Mouse (Mus musculus): ENCODE measurements around the gene 4931428F04Rik. TPM values are rescaled to one million over a fixed set of nuclear protein-coding genes. Genes with fewer than 3 reads are reported as not detected.

The 4931428F04Rik gene
- polyA plus RNA-seq (2016; fragmentation: Nextera tagmentation; extraction: Ambion mirVana): 63.2 and 74.0 TPM in 2 replicates

DNA sequence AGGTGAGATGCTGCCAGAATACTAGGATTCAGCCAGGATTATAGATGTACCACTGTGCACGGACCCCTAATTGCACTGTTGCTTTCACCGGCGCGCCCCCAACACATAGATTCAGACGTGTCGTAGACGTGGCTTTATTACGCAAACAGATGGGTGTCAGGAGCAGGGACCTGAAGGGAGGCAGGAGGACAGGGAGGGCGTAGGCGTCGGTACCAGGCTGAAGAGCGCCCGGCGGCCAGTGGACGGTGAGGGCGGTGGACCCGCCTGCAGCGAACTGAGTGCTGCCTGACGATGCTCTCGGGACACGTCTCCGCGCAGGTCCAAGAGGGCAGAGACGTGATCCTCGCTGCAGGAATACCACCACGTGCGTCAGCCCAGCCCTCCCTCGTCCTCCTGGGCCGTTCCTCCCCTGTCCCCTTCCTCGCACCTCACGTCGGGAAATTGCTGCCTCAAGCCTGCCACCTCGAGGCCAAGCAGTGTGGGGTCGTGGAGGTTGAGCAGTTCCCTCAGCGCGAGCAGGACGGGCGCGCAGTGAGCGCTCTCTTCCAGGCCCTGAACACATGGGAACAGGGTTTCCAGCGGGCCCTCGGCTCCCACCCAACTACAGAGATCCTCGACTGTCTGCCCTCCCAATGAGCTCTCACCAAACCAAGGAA lies at the start of gene 4931428F04Rik:
4931428F04Rik (minus strand) TSS at position 60 of the 656 bp plus-strand sequence.
- Histone ChIP-seq H3K27me3 (peaks cover 32% of the 10 kb centered on the region), H3K4me1 (peaks cover 50% of the 10 kb centered on the region)
- 3% methylated on average over 39 of the region's 43 CpGs for WGBS

DNA sequence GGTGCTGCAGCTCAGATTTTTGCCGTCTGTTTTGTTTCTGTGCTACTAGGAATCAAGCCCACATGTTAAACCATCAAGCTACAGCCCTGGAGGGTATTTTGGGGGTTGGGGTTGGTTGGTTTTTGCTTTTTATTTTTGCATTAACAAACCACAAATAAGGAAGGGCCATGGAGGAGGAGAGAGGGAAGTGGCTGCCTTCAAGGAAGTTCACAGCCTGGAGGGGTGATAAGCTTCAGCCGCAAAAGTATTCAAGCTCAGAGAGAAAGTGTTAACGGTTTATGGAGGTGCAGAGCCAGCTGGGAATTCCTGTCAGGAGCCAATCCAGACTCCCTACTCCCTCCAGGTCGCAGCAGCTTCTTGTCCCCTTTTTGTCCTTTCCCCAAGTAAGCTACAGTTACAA lies 49.3 kb upstream of the 4931428F04Rik start:
- no peak overlapping the region for H3K4me2 ChIP-seq (replicated peaks)
- no peak for ATAC-seq (ENCODE audit: low FRiP score)
- no peak overlapping the region for H3K4me3 ChIP-seq
- H3K9me3 ChIP-seq (replicated peaks): no peaks in the 10 kb centered on the region
- H3K27ac ChIP-seq: no peak overlapping the region
- WGBS: 71% methylated on average over 4 of the region's 4 CpGs
- no peak overlapping the region for H3K9ac ChIP-seq
- H3K4me1 ChIP-seq: 0 out of 2 replicates have a peak, but pooled peaks cover 5% of the 10 kb centered on the region
- H3K27me3 ChIP-seq: no peaks in the 10 kb centered on the region
- H3K36me3 ChIP-seq: peaks cover 25% of the 10 kb centered on the region

More for the DNA sequence above, at the start of gene 4931428F04Rik:
- Histone ChIP-seq H3K9me3 (replicated peaks) (no peaks in the 10 kb centered on the region), H3K36me3 (peaks cover 7% of the 10 kb centered on the region), H3K4me3 (peak within 1 kb of the TSS; percentile 48), H3K4me2 (replicated peaks) (peak within 1 kb of the TSS; percentile 81), H3K27ac (peak within 1 kb of the TSS; percentile 92), H3K9ac (peak within 1 kb of the TSS; percentile 60)
- peak; percentile 20 for ATAC-seq (ENCODE audit: low FRiP score)

DNA sequence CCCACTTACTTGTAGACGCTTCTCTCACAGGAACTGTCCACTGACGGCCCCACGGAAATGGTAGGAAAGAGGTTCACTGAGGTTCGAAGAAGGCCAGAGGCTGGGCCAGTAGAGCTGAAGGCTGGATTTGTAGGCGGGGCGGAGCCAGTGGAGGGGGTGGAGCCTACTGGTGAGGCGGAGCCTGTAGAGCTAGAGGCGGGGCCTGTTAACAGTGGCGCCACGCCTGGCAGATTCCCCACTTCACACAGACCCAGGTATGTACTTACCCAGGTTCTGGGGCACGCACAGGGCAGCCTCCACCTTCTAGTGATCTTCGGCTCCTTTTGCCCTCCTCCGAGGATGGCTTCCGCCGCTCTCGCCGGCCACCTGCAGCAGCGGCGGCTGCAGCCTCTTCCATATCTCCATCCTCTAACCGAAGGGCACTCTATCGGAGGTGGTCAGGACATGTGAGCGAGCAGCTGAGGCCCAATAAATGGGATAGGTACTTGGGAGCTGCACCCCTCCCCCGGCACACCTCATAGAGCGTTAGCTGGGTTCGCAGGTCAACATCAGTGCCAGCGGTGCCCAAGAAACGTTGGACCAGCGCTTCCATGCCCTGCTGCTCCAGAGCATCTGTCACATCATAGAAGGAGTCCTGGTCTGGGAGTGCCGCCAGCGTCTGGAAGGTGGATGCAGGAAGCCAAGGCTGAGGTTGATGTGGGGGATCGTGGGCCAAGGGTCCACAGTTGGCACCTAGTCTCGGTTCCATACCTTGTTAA lies 46.9 kb upstream of the 4931428F04Rik start:
- 58% methylated on average over 32 of the region's 32 CpGs for WGBS
- Histone ChIP-seq H3K4me2 (replicated peaks) (no peak overlapping the region), H3K27me3 (no peaks in the 10 kb centered on the region), H3K36me3 (peaks cover 37% of the 10 kb centered on the region), H3K4me1 (0 out of 2 replicates have a peak, but pooled peaks cover 5% of the 10 kb centered on the region), H3K9ac (no peak overlapping the region), H3K4me3 (no peak overlapping the region), H3K9me3 (replicated peaks) (no peaks in the 10 kb centered on the region), H3K27ac (no peak overlapping the region)
- peak; percentile 29; the same call in 1 of the 2 replicates for ATAC-seq (ENCODE audit: low FRiP score)

GRCm38 (mm10) chr8:105332523-105332922 lies 42.9 kb upstream of the 4931428F04Rik start:
- H3K4me1 ChIP-seq: peaks cover under 1% of the 10 kb centered on the region
- no peaks in the 10 kb centered on the region for H3K27me3 ChIP-seq
- ATAC-seq (ENCODE audit: low FRiP score): no peak
- no peak overlapping the region for H3K4me2 ChIP-seq (replicated peaks)
- no peak overlapping the region for H3K4me3 ChIP-seq
- no peaks in the 10 kb centered on the region for H3K9me3 ChIP-seq (replicated peaks)
- peaks cover 74% of the 10 kb centered on the region for H3K36me3 ChIP-seq
- H3K27ac ChIP-seq: no peak overlapping the region
- 82% methylated on average over 2 of the region's 2 CpGs for WGBS
- H3K9ac ChIP-seq: no peak overlapping the region

- Histone ChIP-seq H3K4me1 (peaks cover 6% of the 10 kb centered on the region), H3K36me3 (peaks cover 72% of the 10 kb centered on the region), H3K27ac (no peak overlapping the region), H3K9me3 (replicated peaks) (no peaks in the 10 kb centered on the region), H3K9ac (no peak overlapping the region), H3K4me2 (replicated peaks) (no peak overlapping the region), H3K4me3 (no peak overlapping the region), H3K27me3 (no peaks in the 10 kb centered on the region)
- WGBS: 94% methylated on average over 9 of the region's 9 CpGs
- ATAC-seq (ENCODE audit: low FRiP score): no peak
Measured at GRCm38 (mm10) chr8:105331931-105332330, 42.3 kb upstream of the 4931428F04Rik start.

DNA sequence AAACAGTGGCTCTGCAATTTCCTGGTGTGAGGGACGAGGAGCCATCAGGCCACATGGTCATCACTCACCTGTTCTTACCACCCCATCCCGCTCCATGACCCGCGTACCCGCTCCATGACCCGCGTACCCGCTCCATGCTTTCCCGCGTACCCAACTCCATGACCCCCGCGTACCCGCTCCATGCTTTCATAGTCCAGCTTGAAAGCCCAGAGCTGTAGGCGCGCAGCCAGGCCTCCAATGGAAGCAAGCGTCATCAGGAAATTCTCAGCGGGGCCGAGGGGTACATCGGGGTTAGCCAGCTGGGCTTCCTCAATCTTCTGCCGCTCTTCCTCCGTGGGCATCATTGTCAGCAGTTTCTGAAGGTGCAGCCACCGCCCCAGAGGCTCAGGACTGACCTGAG lies 41.8 kb upstream of the 4931428F04Rik start:
- 95% methylated on average over 22 of the region's 22 CpGs for WGBS
- no peak overlapping the region for H3K4me2 ChIP-seq (replicated peaks)
- ATAC-seq (ENCODE audit: low FRiP score): no peak
- H3K27ac ChIP-seq: no peak overlapping the region
- no peaks in the 10 kb centered on the region for H3K9me3 ChIP-seq (replicated peaks)
- peaks cover 69% of the 10 kb centered on the region for H3K36me3 ChIP-seq
- peaks cover 8% of the 10 kb centered on the region for H3K4me1 ChIP-seq
- H3K4me3 ChIP-seq: no peak overlapping the region
- no peak overlapping the region for H3K9ac ChIP-seq
- H3K27me3 ChIP-seq: no peaks in the 10 kb centered on the region

DNA sequence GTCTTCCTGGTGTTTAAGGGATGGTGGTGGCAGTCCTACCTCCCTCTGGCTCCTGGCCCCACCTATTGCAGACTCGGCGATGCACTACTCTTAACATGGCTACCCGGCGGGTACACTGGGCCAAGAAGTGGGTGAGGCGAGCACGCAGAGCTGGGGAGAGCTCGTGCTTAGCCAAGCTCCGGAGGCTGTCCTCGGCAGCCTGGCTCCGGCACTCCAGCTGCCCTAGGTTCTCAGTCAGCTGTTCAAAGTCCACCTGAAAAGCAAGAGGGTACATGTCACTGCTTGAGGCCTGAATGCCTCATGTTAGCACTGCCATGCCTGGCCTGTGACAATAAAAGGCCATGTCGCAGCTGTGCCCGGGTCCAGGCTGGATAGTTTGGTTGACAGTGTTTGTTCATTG lies 40.7 kb upstream of the 4931428F04Rik start:
- no peak for ATAC-seq (ENCODE audit: low FRiP score)
- H3K4me1 ChIP-seq: peaks cover 12% of the 10 kb centered on the region
- no peaks in the 10 kb centered on the region for H3K9me3 ChIP-seq (replicated peaks)
- H3K27ac ChIP-seq: no peak overlapping the region
- no peak overlapping the region for H3K4me3 ChIP-seq
- no peaks in the 10 kb centered on the region for H3K27me3 ChIP-seq
- WGBS: 94% methylated on average over 12 of the region's 12 CpGs
- no peak overlapping the region for H3K9ac ChIP-seq
- no peak overlapping the region for H3K4me2 ChIP-seq (replicated peaks)
- peaks cover 57% of the 10 kb centered on the region for H3K36me3 ChIP-seq

GRCm38 (mm10) chr8:105326968-105327367 lies 37.3 kb upstream of the 4931428F04Rik start:
- Histone ChIP-seq H3K9me3 (replicated peaks) (no peaks in the 10 kb centered on the region), H3K4me2 (replicated peaks) (peak overlapping the region; percentile 84), H3K4me1 (peaks cover 22% of the 10 kb centered on the region), H3K9ac (peak overlapping the region; percentile 81), H3K27ac (0 out of 2 replicates have a peak overlapping the region, but pooled peaks have one; percentile 79), H3K27me3 (no peaks in the 10 kb centered on the region), H3K36me3 (peaks cover 50% of the 10 kb centered on the region), H3K4me3 (peak overlapping the region; percentile 81)
- ATAC-seq (ENCODE audit: low FRiP score): no peak
- WGBS: 52% methylated on average over 6 of the region's 6 CpGs

DNA sequence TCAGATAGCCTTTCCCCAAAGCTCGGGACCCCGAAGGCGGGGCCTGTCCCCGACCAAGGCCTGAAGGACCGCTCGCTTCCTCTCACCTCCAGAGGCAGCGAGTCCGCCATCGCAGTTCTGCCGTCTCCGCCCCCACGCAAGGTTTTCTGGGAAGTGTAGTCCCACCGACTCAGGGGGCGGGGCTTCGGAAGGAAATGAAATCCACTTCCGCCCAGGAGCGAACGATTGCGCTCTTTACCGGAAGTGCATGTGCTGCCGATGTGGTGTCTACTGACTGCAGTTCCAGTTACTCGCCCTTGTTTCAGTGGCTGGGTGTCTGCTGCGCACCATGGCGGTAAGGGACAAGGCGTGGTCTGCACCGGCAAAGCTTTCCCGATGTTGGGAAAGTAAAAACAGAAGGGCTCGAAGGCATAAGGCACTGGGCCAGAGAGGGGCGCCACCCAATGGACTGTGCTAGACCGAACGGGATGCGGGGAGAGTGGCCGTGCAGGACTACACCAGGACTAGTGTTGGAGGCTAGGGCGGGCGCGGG lies 36.5 kb upstream of the 4931428F04Rik start, which contains the start of the genes Lrrc29 and Tmem208:
Lrrc29 (minus strand) TSS at position 138 of the 532 bp plus-strand sequence.
Tmem208 (plus strand) TSS at position 214 of the 532 bp plus-strand sequence.
- peaks cover 22% of the 10 kb centered on the region for H3K4me1 ChIP-seq
- H3K9ac ChIP-seq: peak within 1 kb of the TSS; percentile 81
- peaks cover 42% of the 10 kb centered on the region for H3K36me3 ChIP-seq
- H3K4me2 ChIP-seq (replicated peaks): peak within 1 kb of the TSS; percentile 84
- H3K9me3 ChIP-seq (replicated peaks): no peaks in the 10 kb centered on the region
- 1% methylated on average over 36 of the region's 36 CpGs for WGBS
- H3K27ac ChIP-seq: peak within 1 kb of the TSS; percentile 79
- peak; percentile 94 for ATAC-seq (ENCODE audit: low FRiP score)
- H3K27me3 ChIP-seq: no peaks in the 10 kb centered on the region
- peak within 1 kb of the TSS; percentile 81 for H3K4me3 ChIP-seq

DNA sequence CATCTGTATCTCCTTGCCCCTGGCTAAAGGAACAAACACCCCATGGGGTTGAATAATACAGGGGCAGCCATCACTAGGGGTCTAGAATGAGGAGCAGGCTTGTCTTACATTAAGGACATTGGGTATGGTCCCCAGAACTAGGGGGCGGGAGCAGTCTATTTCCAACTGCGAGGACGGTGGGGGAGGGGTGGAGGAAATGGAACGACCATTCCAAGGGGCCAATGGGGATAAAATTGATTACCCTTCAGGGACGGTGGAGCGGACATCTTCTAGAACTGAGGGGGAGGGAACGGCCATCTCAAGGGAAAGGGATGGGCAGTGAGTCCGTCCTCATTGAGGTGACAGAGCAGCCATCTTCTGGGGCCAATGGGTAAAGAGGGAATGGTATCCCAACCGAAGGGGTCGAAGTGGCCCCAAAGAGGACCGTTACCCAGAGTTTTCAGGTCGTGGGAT lies 36.0 kb upstream of the 4931428F04Rik start:
- peak overlapping the region; percentile 79 for H3K27ac ChIP-seq
- peak overlapping the region; percentile 84 for H3K4me2 ChIP-seq (replicated peaks)
- peaks cover 37% of the 10 kb centered on the region for H3K36me3 ChIP-seq
- peak; percentile 73 for ATAC-seq (ENCODE audit: low FRiP score)
- H3K27me3 ChIP-seq: no peaks in the 10 kb centered on the region
- WGBS: under 1% methylated on average over 12 of the region's 12 CpGs
- peak overlapping the region; percentile 81 for H3K9ac ChIP-seq
- H3K9me3 ChIP-seq (replicated peaks): no peaks in the 10 kb centered on the region
- peaks cover 22% of the 10 kb centered on the region for H3K4me1 ChIP-seq
- peak overlapping the region; percentile 81 for H3K4me3 ChIP-seq

GRCm38 (mm10) chr8:105323183-105323582 lies 33.5 kb upstream of the 4931428F04Rik start:
- peaks cover 22% of the 10 kb centered on the region for H3K4me1 ChIP-seq
- 92% methylated on average over 4 of the region's 4 CpGs for WGBS

DNA sequence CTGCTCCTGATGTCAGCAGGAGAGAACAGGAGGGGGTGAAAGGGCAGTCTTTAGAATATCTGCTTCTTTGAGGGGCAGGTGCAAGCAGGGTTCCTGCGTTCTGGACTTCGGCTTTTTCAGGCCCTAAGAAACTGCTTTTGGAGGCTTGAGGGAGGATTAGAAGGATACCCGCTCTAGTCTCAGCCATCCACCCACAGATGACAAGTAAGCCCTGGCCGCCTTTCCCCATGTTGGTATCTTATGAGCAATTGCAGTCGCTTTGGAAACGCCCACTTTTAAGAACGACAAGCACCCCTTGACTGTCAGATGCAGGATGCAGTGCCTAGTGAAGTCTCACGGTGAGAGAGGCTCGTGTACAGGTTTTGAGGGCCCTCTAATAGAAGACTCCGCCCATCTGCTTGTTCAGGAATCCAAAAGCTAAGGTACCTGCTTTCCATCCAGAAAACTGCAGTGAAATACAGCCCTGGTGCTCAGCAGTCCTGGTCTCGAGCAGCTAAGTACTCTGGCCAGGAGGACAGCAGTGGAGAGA lies 29.1 kb upstream of the 4931428F04Rik start:
- Histone ChIP-seq H3K27ac (no peak overlapping the region), H3K9ac (no peak overlapping the region), H3K4me2 (replicated peaks) (no peak overlapping the region), H3K4me1 (no peaks in the 10 kb centered on the region), H3K4me3 (no peak overlapping the region), H3K9me3 (replicated peaks) (no peaks in the 10 kb centered on the region), H3K36me3 (peaks cover 55% of the 10 kb centered on the region), H3K27me3 (no peaks in the 10 kb centered on the region)
- 85% methylated on average over 11 of the region's 11 CpGs for WGBS
- no peak for ATAC-seq (ENCODE audit: low FRiP score)

More at GRCm38 (mm10) chr8:105323183-105323582, 33.5 kb upstream of the 4931428F04Rik start:
- H3K27ac ChIP-seq: no peak overlapping the region
- peaks cover 31% of the 10 kb centered on the region for H3K36me3 ChIP-seq
- no peak overlapping the region for H3K4me2 ChIP-seq (replicated peaks)
- H3K4me3 ChIP-seq: no peak overlapping the region
- H3K9ac ChIP-seq: no peak overlapping the region
- no peak for ATAC-seq (ENCODE audit: low FRiP score)
- H3K9me3 ChIP-seq (replicated peaks): no peaks in the 10 kb centered on the region
- H3K27me3 ChIP-seq: no peaks in the 10 kb centered on the region

All from hindbrain, embryonic 12.5 days (tissue).